Mouse (Mus musculus) natural killer cell, adult 2 months (primary cell): ENCODE measurements around the gene A3galt2.

Experiments used
- DNase-seq, 2 experiments: peaks; one replicate each; pipeline ENCODE4 v3.0.0; 2022; ENCODE audit warnings: low spot score in 2 of 2

Gene A3galt2

GRCm38 (mm10) chr4:128727721-128728430 lies 27.3 kb upstream of the A3galt2 start:
- peak in 1 of 2 experiments; percentile 20 for DNase-seq

- DNase-seq: no peak
Observed at GRCm38 (mm10) chr4:128728431-128728851, 26.7 kb upstream of the A3galt2 start.

GRCm38 (mm10) chr4:128729033-128729708 lies 26.0 kb upstream of the A3galt2 start:
- DNase-seq: no peak

- DNase-seq: no peak
Observed at GRCm38 (mm10) chr4:128729709-128730037, 25.5 kb upstream of the A3galt2 start.

- DNase-seq: no peak
Observed at GRCm38 (mm10) chr4:128730271-128730670, 24.9 kb upstream of the A3galt2 start.

- no peak for DNase-seq
Observed at GRCm38 (mm10) chr4:128732794-128733193, 22.4 kb upstream of the A3galt2 start.

GRCm38 (mm10) chr4:128733496-128733895 lies 21.7 kb upstream of the A3galt2 start:
- peak; percentile 34 to 72 for DNase-seq

- DNase-seq: no peak
Observed at GRCm38 (mm10) chr4:128734217-128734616, 20.9 kb upstream of the A3galt2 start.

GRCm38 (mm10) chr4:128734721-128735671 lies 20.2 kb upstream of the A3galt2 start:
- peak; percentile 51 to 85 for DNase-seq

- no peak for DNase-seq
Observed at GRCm38 (mm10) chr4:128737137-128737589, 18.0 kb upstream of the A3galt2 start.

- no peak for DNase-seq
Observed at GRCm38 (mm10) chr4:128737825-128738610, 17.1 kb upstream of the A3galt2 start.

- DNase-seq: no peak
Observed at GRCm38 (mm10) chr4:128740878-128741277, 14.3 kb upstream of the A3galt2 start.

GRCm38 (mm10) chr4:128741906-128742305 lies 13.3 kb upstream of the A3galt2 start:
- DNase-seq: no peak

GRCm38 (mm10) chr4:128742379-128742970 lies 12.7 kb upstream of the A3galt2 start:
- no peak for DNase-seq

GRCm38 (mm10) chr4:128743031-128743626 lies 12.0 kb upstream of the A3galt2 start:
- DNase-seq: no peak

- no peak for DNase-seq
Observed at GRCm38 (mm10) chr4:128745160-128745559, 10.0 kb upstream of the A3galt2 start.

GRCm38 (mm10) chr4:128747614-128748270 lies 7.4 kb upstream of the A3galt2 start:
- DNase-seq: no peak

- no peak for DNase-seq
Observed at GRCm38 (mm10) chr4:128748309-128748708, 6.9 kb upstream of the A3galt2 start.

- DNase-seq: no peak
Observed at GRCm38 (mm10) chr4:128751006-128751405, 4.2 kb upstream of the A3galt2 start.
